Mouse (Mus musculus): ENCODE results near the gene Slc44a2. TPM values are rescaled to one million over a fixed set of nuclear protein-coding genes. Genes with fewer than 3 reads are reported as not detected.

The Slc44a2 gene
- 10 to 100 TPM; 56.2 to 56.5 TPM for total RNA-seq (2021)
- long read RNA-seq, experiment 1, transcript Slc44a2-210 (22 exons, 3,478 nt), result major isoform, 20 of 79 reads
- long read RNA-seq, experiment 1, partial matches to known transcripts, result 4 of 79 reads
- long read RNA-seq, experiment 1, other reads (novel, unspliced or antisense), result 55 of 79 reads
- long read RNA-seq, experiment 2, transcript Slc44a2-210 (22 exons, 3,478 nt), result major isoform, 7 of 48 reads
- long read RNA-seq, experiment 2, partial matches to known transcripts, result 8 of 48 reads
- long read RNA-seq, experiment 2, other reads (novel, unspliced or antisense), result 33 of 48 reads

DNA sequence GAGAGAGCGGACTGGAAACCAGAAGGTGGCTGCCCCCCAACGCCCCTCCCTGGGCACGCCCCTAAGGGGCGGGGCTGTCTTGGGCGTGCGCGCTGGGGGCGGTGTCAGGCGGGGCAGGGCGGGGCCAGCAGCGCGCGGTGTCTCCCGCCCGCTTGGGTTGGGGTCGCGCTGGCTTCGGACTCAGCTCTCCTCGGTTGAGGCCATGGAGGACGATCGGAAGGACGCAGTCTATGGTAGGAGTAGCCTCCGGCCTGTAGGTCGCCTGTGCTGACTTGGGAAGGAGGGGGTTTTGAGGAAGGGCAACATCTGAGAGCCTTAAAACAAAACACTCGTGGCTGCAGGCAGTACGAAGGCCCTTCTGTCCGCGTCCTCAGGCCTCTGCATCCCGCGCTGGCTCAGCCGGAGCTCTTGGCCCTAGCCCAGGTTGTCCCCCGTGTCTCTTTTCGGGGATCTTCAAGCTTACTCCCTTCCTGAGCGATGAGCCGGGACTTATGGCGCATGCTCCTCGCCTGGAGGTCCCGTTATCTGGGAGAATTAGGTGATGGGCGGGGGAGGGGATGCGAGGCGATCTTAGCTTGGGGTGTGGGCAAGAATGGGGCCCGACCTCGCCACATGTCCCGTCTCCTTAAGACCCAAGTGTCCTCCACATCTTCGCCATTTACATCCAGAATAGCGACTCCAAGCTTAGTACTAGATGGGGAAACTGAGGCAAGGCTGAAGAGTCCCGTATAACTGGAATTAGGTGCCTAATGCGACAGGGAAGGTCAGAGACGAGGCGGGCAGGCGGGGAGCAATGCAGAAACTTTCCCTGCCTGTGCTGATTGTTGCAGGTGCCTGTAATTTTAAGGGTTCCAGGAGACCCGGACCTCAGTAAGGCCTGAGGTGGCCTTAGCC lies at the start of gene Slc44a2:
TSS of gene Slc44a2 (plus strand) at position 80 of the 894 bp plus-strand sequence.
- intact Hi-C loops (cut with DNase I), result no loop called here
- peak; percentile 37 to 73 for DNase-seq (ENCODE audit: low spot score in 2 of 2)

DNA sequence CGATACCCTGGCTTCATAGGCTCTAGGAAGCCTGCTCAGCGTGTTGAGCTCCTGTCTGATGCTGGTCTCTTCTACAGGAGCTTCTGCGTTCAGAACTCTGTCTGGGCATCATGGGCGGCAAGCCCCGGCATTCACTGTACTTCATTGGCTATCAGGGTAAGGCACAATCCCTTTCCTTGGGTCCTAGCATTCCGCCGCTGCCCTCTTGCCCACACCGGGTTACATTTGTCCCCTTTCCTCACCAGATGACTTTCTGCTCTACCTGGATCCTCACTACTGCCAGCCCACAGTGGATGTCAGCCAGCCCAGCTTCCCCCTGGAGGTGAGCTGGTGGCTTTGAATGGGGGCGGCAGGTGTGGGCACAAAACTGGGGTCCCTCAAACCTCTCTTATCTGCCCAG lies 48.1 kb upstream of the Slc44a2 start:
- intact Hi-C loops (cut with DNase I), result no loop called here
- DNase-seq (ENCODE audit: low spot score in 2 of 2), result no peak

DNA sequence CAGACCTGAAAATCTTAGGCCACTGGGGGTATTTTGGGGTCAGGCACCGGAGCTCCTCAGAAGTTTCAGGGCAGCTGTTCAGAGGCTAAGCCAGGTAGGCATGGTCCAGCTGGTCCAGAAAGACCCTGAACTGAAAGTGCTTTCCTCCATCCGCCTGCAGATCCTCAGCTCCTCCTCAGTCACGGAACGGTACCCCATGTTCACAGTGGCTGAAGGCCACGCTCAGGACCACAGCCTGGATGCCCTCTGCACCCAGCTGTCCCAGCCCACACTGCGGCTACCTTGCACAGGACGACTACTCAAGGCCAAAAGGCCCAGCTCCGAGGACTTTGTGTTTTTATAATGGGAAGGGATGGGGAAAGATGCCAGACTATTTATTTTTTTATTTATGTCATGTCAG lies 47.4 kb upstream of the Slc44a2 start:
- DNase-seq (ENCODE audit: low spot score in 2 of 2), result no peak
- intact Hi-C loops (cut with DNase I), result no loop called here

DNA sequence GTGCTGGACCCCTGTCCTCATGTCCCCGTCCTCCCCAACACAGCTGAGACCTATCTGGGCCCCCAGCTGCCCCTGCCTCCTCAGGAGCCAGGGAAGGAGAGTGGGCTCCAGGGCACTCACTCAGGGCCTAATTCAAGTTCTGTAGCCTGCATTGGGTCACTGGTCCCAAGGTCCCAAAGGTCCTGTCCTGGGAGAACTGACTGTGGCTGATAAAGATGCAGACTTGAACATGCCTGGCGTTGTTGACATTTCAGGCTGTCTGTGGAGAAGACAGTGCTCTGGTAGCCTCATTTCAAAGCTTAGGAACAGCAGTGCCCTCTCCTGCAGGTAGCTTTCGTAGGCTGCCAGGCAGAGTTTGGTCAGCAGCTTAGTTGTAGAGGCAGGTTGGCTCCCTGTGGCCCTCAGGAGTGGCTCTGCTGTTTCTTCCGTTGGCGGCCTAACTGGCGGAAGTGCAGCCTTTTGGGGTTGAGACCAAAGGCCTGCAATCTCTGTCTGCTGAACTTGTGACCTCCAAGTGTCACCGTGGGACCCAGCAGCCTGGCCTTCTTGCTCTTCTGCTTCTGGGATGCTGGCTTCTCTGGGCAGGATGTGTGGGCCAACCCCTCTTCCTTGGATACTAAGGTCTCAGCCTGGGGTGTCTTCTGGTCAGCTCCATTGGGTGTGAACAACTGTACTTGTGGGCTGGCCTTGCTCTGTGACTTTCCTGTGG lies 46.8 kb upstream of the Slc44a2 start:
- no peak for DNase-seq (ENCODE audit: low spot score in 2 of 2)

DNA sequence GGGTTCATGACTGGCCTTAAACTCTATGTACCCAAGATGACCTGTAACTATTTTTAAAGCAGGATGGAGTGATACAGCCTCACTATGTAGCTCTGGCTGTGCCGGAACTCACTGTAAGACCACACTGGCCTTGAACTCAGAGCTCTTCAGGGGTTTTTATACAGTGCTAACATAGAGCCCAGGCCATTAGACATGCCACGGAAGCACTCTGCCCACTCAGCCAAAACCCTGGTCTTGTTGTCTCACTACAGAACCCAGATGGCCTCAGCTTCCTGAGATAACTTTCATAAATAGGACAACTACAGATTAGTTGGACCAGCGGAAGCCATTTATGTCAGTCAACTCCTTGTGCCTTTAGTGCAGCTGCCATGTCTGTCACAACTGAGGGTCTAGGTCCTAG lies 46.2 kb upstream of the Slc44a2 start:
- no peak for DNase-seq (ENCODE audit: low spot score in 2 of 2)
- intact Hi-C loops (cut with DNase I), result no loop called here

More for the DNA sequence above, 46.8 kb upstream of the Slc44a2 start:
- intact Hi-C loops (cut with DNase I), result no loop called here

DNA sequence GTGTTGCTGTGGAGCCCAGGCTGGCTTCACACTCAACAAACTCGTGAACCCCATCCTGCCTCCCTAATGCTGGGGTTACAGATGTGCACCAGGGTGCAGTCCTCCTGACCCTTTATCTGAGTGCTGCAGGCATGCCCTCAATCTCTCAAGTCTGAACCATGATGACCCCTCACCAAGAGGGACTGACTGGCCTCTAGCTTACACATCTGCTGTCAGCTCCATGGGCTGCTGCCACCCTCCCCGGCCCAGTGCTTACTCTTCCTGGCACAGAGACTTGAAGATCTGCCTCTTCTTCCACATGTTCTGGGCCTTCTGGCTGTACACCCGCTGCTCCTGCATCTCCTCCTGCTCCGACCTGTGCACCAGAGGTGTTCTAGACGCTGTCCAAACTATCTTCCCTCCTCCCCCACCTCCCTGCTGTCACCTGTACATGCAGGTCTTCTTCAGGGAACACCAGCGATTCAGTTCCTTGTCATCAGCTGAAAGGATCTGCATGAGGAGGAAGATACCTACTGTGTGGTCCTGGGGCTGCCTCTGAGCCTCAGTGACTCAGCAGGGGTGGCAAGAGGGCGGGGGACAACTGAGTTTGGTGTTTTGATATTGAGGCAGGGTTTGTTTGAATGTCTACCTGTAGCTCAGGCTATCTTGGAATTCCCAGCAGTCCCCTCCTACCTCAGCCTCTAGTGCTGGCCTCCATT lies 45.3 kb upstream of the Slc44a2 start:
- intact Hi-C loops (cut with DNase I), result no loop called here
- DNase-seq (ENCODE audit: low spot score in 2 of 2), result no peak

DNA sequence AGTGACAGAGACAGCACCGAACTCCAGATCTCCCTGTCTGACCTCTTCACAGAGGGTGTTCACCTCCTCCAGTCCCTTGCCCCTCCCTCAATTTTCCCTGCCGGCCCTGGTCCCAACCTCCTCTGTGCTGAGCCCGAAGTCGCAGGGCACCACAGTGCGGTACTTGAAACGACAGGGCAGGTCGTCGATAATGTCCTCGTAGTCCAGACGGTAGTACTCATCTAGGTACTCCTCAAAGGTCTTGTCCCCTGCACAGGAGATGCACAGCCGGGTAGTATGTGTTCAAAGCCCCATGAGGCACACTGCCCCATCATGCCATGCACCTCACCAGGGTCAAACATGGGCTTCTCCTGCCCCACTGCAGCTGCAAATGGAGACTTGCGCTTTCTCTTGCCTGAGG lies 44.8 kb upstream of the Slc44a2 start:
- intact Hi-C loops (cut with DNase I), result no loop called here
- DNase-seq (ENCODE audit: low spot score in 2 of 2), result no peak

DNA sequence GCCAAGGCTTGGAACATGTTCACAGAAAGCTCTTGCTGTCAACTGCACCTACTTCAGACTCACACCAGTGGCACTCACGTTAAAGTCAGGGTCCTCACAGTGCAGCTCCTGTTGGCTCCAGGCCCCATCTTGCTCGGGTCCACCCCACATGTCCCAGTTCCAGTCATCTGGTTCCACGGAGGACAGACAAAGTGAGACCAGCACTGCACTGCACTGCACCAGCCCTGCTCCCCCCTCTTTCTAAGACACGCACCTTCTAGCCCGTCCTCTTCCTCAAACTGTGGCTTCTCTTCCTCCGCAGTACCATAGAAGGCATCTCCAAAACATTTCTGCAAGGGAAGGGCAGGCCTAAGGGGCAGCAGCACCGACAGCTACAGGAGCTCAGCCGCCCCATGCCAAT lies 44.2 kb upstream of the Slc44a2 start:
- intact Hi-C loops (cut with DNase I), result no loop called here
- no peak for DNase-seq (ENCODE audit: low spot score in 2 of 2)

DNA sequence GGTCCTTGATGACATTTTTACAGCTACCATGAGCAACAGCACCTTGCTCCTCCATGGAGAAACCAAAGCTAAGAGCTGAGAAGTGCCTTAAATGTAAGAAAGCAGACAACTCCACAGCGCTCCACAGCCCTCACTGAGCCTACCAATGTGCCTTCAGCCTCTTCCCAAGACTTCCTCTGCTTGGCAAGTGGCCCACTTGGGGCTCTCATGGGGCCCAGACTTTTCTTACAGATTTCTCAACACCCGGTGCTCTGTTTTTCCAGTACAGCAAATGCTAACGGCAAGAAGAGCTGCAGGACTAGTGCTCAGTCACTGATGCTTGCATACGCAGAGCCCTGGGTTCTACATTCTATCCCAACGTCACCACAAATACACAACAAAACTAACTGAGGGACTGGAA lies 42.7 kb upstream of the Slc44a2 start:
- DNase-seq (ENCODE audit: low spot score in 2 of 2), result no peak
- intact Hi-C loops (cut with DNase I), result no loop called here

DNA sequence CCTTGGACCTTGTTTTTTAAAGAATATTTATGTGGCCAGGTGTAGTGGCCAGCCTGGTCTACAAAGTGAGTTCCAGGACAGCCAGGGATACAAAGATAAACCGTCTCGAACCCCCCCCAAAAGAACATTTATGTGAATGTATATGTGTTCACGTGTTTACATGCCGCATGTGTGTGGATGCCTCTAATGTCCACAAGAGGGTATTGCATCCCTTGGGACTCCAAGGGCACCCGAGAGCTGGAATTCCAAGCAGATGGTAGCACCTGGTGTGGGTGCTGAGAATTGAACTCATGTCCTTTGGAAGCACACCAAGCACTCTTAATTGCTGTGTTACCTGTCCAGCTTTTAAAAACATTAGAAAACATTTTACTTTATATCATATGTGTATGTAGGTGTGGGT lies 36.9 kb upstream of the Slc44a2 start:
- intact Hi-C loops (cut with DNase I), result no loop called here
- DNase-seq (ENCODE audit: low spot score in 2 of 2), result no peak

DNA sequence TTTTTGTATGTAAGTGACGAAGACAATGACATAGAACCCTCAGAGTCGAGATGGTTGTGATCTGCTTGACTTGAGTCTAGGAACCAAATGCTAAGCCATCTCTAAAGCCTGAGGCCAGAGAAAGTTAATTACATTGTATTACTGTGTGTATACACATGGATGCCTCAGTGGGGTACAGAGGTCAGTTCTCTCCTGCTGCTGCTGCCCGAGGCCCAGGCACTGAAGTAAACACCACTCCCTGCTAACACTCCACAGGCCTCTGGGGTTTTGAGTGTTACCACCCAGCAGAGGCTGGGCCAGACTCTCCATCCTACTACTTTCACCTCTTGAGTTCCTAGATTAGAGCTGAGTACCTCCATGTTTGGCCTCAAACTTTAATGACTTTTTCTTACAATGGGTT lies 36.5 kb upstream of the Slc44a2 start:
- no peak for DNase-seq (ENCODE audit: low spot score in 2 of 2)
- intact Hi-C loops (cut with DNase I), result no loop called here

DNA sequence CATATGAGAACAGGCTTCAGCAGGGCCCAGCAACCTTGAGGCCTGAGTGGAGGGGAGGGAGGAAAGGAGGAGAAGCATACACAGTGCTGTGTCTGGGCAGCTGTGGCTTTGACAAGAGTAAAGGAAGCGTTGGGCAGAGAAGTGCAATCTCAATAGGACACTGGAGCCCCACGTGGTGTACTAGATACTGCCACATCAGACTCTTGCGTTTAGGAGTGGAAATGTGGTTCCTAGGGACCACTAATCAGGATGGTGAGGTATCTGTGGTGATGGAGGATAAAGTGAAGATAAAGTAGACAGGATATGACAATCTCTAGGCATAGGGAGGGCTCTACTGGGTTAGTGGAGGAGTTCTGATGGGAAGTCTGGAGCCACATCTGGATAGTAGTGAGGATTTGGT lies 33.7 kb upstream of the Slc44a2 start:
- DNase-seq (ENCODE audit: low spot score in 2 of 2), result no peak
- intact Hi-C loops (cut with DNase I), result no loop called here

DNA sequence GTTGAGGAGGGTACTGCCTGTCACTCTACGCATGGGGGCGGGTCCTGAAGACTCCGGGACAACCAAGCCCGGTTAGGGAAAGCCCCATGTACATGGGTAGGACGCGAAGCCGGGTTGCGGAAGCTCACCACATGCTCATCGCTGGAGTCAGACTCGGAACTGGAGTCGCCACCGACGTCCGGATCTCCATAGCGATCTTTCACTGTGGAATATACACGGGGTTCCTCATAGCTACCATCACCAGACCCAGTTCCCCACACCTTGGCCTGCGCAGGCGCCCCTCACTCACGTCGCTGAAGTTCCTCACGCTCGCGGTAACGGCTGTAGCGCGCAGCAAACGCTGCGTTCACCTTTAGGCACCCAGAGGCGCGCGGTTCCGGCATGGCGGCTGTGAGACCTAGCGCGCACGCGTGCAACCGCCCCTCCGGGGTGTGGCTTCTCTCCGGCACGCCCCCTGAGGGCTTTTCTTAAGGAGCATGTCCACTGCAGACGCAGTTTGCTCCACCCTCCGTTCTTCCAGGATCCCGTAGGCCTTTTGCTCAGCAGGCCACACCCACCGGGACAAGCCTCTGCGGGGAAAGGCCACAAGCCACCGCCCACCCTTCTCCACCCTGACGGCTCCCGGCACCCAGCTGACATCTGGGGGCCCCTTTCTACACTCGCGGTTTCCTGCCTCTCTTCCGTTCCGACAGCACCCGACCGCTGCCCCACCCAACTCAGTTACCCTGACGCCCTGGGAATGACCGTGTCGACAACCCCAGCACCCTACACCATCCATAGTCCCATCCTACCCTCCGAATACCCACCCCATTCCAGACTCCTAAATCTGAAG lies 32.7 kb upstream of the Slc44a2 start, which contains the start of gene Kri1:
TSS of gene Kri1 (minus strand) at position 399 of the 832 bp plus-strand sequence.
- intact Hi-C loops (cut with DNase I), result no loop called here
- peak; percentile 97 for DNase-seq (ENCODE audit: low spot score in 2 of 2)

DNA sequence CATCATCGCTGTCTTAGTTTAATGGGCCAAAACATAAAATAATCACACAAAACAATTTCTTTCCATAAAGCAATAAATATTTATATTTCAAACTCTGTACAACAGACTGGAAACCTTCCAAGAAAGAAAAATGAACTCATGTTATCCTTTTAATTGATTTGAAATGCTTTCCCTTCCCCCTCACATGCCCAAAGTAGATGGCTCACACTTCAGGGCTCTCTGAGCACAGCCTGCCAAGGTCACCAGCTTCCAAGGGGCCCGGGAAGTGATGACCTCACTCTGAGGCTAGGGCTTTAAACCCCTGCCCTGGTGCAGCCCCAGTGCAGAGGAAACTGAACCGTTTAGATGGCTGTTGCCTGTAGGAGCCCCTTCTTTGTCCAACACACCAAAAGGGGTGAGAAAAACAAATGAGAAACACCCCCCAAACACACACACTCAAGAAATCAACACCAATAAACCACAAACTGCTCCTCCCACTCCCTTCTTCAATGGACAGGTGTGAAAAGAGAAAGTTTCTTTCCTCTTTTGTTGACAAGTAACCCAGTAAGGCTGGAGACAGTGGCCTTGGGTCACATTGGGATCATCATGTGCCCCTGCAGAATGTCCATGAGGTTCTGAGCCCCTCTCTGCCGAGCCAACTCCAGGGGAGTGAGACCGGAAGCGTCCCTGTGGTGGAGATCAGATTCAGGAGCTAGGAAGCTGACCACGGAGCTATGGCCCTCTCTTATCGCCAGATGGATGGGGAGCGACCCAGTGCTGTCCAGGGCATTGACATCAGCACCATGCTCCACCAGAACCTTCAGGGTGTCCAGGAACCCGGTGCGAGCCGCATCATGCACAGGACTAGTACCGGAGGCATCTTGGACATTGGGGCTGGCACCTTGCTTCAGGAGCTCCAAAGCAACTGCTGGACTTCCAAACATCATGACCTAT lies 31.8 kb upstream of the Slc44a2 start:
- intact Hi-C loops (cut with DNase I), result no loop called here
- DNase-seq (ENCODE audit: low spot score in 2 of 2), result no peak

DNA sequence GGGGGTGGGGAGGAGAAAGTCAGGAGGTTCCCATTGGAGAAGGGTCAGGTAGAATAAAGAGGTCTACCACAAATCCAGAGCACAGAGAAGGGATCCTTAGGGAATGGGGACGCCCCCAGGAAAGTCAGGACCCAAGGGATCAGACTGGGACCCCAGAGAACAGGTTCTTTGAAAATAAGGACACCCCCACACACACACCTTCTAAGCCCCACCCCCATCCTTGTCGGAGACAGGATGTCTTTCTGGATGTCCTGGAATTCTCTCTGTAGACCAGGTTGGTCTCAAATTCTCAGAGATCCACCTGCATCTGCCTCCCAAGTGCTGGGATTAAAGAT lies 31.2 kb upstream of the Slc44a2 start:
- intact Hi-C loops (cut with DNase I), result no loop called here
- DNase-seq (ENCODE audit: low spot score in 2 of 2), result no peak

DNA sequence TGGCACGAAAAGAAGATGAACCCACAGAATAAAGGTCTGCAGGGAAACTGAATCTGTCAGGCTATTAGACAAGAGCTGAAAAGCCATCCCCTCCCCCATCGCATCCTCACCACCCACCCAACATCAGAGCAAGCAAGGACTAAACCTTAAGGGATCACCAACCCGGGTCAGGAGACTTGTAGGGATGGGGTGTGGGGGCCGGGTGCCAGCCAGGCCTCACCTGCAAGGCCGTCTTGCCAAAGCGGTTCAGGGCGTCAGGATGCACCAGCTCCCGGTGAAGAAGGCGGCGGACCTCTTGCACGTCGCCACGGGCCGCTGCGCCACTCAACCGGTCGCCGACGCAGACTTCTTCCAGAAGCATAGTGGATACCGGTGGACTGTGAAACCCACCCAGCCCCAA lies 29.9 kb upstream of the Slc44a2 start:
- intact Hi-C loops (cut with DNase I), result no loop called here
- DNase-seq (ENCODE audit: low spot score in 2 of 2), result peak in 1 of 2 experiments; percentile 61

DNA sequence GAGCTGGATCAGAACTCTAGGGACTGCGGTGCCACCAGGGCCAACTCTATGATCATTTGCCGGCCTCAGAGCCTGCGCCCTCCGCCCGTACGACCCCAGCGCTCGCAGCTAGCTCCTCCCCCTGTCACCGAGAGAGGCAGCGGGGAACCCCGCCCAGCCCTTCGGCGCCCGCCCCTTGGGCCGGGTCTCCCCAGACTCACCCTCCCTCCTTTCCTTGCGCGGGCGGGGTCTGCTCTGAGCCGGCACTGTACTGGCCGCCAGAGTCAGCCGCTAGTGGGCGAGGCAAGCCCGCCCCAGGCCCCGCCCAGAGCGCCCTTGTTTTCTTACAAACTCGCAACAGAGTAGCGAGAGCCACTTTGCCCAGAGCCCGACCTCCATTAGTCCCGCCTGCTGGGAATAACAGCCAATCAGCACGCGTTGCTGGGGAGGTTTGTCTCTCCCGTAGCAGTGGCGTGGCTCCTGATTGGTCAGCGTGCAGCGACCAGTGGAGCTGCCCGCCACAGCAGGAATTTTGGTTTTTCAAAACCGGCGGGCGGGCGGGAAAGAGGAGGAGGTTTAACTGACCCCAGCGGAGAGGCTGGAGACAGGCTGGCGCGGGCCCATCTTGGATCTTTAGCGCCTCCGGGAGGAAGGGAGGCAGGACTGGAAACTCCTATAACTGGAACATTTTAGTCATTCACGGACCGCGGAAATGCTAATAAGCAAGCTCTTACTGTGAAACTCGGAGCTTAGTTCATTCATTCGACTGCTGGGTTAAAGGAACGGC lies 29.3 kb upstream of the Slc44a2 start, which contains the start of gene Cdkn2d:
TSS of gene Cdkn2d (minus strand) at position 386 of the 766 bp plus-strand sequence.
- intact Hi-C loops (cut with DNase I), result no loop called here
- DNase-seq (ENCODE audit: low spot score in 2 of 2), result peak; percentile 100
